Mouse (Mus musculus) myocyte (in vitro differentiated cells): ENCODE results near the gene Vps52. TPM values are rescaled to one million over a fixed set of nuclear protein-coding genes. Genes with fewer than 3 reads are reported as not detected.

Source experiments
- H3K27me3 ChIP-seq: one replicate; pipeline ENCODE4 v1.6.1; 2011; ENCODE audit not compliant: control insufficient read depth, insufficient read depth, insufficient read length
- H3K36me3 ChIP-seq: one replicate; pipeline ENCODE4 v1.6.1; 2011; ENCODE audit not compliant: control insufficient read depth, insufficient read depth
- H3K4me2 ChIP-seq: one replicate; pipeline ENCODE4 v1.6.1; 2011; ENCODE audit warnings: low read depth, control low read depth
- H3K4me3 ChIP-seq: one replicate; pipeline ENCODE4 v1.5.1; 2011; ENCODE audit warnings: mild to moderate bottlenecking, control low read depth, moderate library complexity
- H3K79me2 ChIP-seq: one replicate; pipeline ENCODE4 v1.6.1; 2011; ENCODE audit not compliant: control insufficient read depth, insufficient read depth
- H3ac ChIP-seq: one replicate; pipeline ENCODE4 v1.6.1; 2011; ENCODE audit not compliant: control insufficient read depth, insufficient read length
- CEBPB ChIP-seq: IDR thresholded peaks from 2 replicates; pipeline ENCODE4 v1.6.1; 2011; ENCODE audit warnings: mild to moderate bottlenecking, moderate library complexity; ENCODE audit not compliant: poor library complexity, insufficient read depth, severe bottlenecking
- E2F4 ChIP-seq: IDR thresholded peaks from one replicate; pipeline ENCODE4 v1.6.1; 2011; ENCODE audit warnings: mild to moderate bottlenecking, control low read depth, moderate library complexity; ENCODE audit not compliant: insufficient read depth
- MAX ChIP-seq: IDR thresholded peaks from one replicate; pipeline ENCODE4 v1.6.1; 2011; ENCODE audit warnings: low read depth, mild to moderate bottlenecking, control low read depth
- MYOD1 ChIP-seq, 3 experiments: IDR thresholded peaks; one replicate each; pipeline ENCODE4 v1.6.1; 2011; ENCODE audit warnings: control low read depth in 2 of 3, low read depth in 2 of 3, mild to moderate bottlenecking in 2 of 3, moderate library complexity in 1 of 3; ENCODE audit not compliant: insufficient read length in 2 of 3, control insufficient read depth in 1 of 3
- MYOG ChIP-seq, 3 experiments: IDR thresholded peaks; one replicate each; pipeline ENCODE4 v1.6.1; 2011; ENCODE audit warnings: control low read depth in 2 of 3, low read depth in 2 of 3, mild to moderate bottlenecking in 2 of 3; ENCODE audit not compliant: insufficient read length in 2 of 3, control insufficient read depth in 1 of 3, insufficient read depth in 1 of 3
- POLR2A ChIP-seq: IDR thresholded peaks from one replicate; pipeline ENCODE4 v1.6.1; 2011; ENCODE audit warnings: low read depth, mild to moderate bottlenecking, control low read depth, moderate library complexity; ENCODE audit not compliant: insufficient read length
- POLR2AphosphoS2 ChIP-seq: IDR thresholded peaks from one replicate; pipeline ENCODE4 v1.6.1; 2011; ENCODE audit warnings: low read depth, control low read depth; ENCODE audit not compliant: insufficient read length
- REST ChIP-seq: IDR thresholded peaks from one replicate; pipeline ENCODE4 v1.6.1; 2011; ENCODE audit warnings: mild to moderate bottlenecking, control low read depth, moderate library complexity; ENCODE audit not compliant: insufficient read depth, insufficient read length
- SRF ChIP-seq: IDR thresholded peaks from one replicate; pipeline ENCODE4 v1.6.1; 2011; ENCODE audit warnings: low read depth; ENCODE audit not compliant: control insufficient read depth, insufficient read length
- TCF12 ChIP-seq: IDR thresholded peaks from one replicate; pipeline ENCODE4 v1.6.1; 2011; ENCODE audit warnings: mild to moderate bottlenecking, control low read depth; ENCODE audit not compliant: poor library complexity, insufficient read depth, severe bottlenecking
- TCF3 ChIP-seq: IDR thresholded peaks from one replicate; pipeline ENCODE4 v1.6.1; 2011; ENCODE audit warnings: low read depth, control low read depth; ENCODE audit not compliant: insufficient read length
- USF1 ChIP-seq: IDR thresholded peaks from one replicate; pipeline ENCODE4 v1.6.1; 2011; ENCODE audit warnings: low read depth, mild to moderate bottlenecking, control low read depth, moderate library complexity
- polyA plus RNA-seq: library from polyadenylated mRNA; unstranded; fragments of >200 nt; fragmentation: generic; extraction: Trizol; gene quantifications from one replicate; pipeline ENCODE4 v1.2.1, GENCODE M21; 2012; ENCODE audit warnings: missing spikeins

Vps52 gene
- polyA plus RNA-seq, 1 experiment = 29.9 TPM

DNA sequence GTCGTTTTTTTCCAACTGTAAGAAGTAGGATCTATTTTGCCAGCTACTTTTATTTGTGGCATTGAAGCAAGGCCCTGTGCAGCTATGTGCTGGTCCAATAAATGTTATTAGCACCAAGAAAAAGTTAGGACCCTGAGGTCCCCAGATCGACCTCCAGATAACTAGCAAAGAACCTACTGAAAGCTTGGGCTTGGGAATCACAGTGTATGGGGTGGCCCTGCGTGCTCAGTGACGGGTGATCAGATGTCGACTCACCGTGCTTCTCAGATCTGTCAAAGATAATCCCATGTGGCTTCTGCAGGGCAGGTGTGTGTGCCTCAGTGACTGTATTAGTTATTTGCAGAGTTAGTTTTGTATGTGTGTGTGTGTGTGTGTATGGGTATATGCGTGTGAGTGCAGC is 34.3 kb upstream of the Vps52 start:
- H3K4me2 ChIP-seq = peak overlapping the region; percentile 90
- peak overlapping the region; percentile 66 for H3K4me3 ChIP-seq
- H3K79me2 ChIP-seq = peaks cover 4% of the 10 kb centered on the region

DNA sequence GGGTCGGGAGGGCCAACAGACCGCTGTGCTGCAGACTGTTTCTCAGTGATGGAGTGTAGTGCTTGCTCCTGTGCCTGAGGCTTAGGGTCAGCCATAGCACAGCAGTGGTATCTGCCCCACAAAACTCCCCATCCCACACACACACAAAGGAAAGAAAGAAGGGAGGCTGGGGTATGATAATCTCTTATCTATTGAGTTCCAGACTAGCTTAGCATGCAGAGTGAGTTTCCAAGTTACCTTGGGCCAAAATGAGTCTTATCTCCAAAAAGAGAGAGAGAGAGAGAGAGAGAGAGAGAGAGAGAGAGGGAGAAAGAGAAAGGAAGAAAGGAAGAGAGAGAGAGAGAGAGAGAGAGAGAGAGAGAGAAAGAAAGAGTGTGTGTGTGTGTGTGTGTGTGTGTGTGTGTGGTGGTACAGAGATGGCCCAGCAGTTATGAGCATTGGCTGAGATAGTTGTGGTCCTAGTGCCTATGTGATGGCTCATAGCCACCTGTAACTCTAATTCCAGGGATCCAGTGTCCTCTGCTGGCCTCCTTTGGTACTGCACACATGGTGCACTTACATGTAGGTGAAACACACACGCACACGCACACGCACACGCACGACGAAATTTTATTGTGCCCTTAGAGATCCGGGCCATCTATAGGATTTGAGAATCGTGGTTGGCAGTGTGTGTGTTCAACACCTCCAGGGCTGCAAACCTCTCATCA is 30.9 kb upstream of the Vps52 start:
- peaks cover 16% of the 10 kb centered on the region for H3K79me2 ChIP-seq
- H3K36me3 ChIP-seq = peaks cover 4% of the 10 kb centered on the region
- TF ChIP-seq POLR2AphosphoS2 (no peak), MYOG (IDR thresholded peaks at IDR 0.05; ENCODE audit: control insufficient read depth in 1 of 3, insufficient read depth in 1 of 3, insufficient read length in 2 of 3, low read depth in 2 of 3) (no peak), SRF (no peak), TCF3 (no peak), USF1 (no peak), TCF12 (no peak), CEBPB (no peak), POLR2A (no peak), E2F4 (no peak)

More for the DNA sequence above, 34.3 kb upstream of the Vps52 start:
- H3K36me3 ChIP-seq = peaks cover 4% of the 10 kb centered on the region
- no peak overlapping the region for H3ac ChIP-seq
- no peaks in the 10 kb centered on the region for H3K27me3 ChIP-seq
- TF ChIP-seq CEBPB (no peak), POLR2A (no peak), MYOD1 (IDR thresholded peaks at IDR 0.05; ENCODE audit: control insufficient read depth in 1 of 3, insufficient read length in 2 of 3, low read depth in 2 of 3) (no peak), MAX (no peak), TCF3 (no peak), MYOG (IDR thresholded peaks at IDR 0.05; ENCODE audit: control insufficient read depth in 1 of 3, insufficient read depth in 1 of 3, insufficient read length in 2 of 3, low read depth in 2 of 3) (no peak), USF1 (no peak), E2F4 (no peak), TCF12 (no peak), POLR2AphosphoS2 (no peak), SRF (no peak), REST (no peak)

DNA sequence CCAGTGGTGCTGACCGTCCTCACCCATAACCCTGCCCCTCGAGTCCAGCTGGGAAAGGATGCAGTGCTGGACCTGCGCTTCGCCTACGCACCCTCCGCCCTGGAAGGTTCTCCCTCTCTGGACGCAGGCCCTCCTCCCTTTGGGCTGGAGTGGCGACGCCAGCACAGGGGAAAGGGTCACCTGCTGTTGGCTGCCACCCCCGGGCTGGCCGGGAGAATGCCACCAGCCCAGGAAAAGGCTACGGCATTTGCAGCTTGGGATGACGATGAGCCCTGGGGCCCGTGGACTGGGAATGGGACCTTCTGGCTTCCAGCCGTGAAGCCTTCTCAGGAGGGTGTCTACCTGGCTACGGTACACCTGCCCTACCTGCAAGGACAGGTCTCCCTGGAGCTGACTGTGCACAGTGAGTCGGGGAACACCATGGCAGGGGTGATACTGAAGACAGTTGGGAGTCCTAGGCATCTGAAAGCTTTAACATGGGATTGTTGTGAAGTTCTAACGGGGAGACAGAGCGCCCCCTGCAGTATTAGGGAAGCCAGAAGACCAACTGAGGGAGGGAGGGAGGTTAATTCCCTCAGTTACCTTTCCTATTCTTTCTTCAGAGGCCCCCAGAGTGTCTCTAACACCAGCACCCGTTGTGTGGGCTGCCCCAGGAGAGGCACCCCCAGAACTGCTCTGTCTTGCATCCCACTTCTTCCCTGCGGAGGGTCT is 30.1 kb upstream of the Vps52 start:
- Histone ChIP-seq H3K36me3 (peaks cover 4% of the 10 kb centered on the region), H3K79me2 (peaks cover 16% of the 10 kb centered on the region), H3K4me2 (no peak overlapping the region), H3K27me3 (no peaks in the 10 kb centered on the region), H3ac (no peak overlapping the region), H3K4me3 (no peak overlapping the region)
- TF ChIP-seq TCF3 = no peak
- peak; percentile 3 for TF ChIP-seq POLR2AphosphoS2
- TF ChIP-seq REST = no peak
- TF ChIP-seq POLR2A = no peak
- TF ChIP-seq USF1 = no peak

More for the DNA sequence above, 30.9 kb upstream of the Vps52 start:
- Histone ChIP-seq H3K4me3 (no peak overlapping the region), H3ac (no peak overlapping the region), H3K27me3 (no peaks in the 10 kb centered on the region), H3K4me2 (no peak overlapping the region)

DNA sequence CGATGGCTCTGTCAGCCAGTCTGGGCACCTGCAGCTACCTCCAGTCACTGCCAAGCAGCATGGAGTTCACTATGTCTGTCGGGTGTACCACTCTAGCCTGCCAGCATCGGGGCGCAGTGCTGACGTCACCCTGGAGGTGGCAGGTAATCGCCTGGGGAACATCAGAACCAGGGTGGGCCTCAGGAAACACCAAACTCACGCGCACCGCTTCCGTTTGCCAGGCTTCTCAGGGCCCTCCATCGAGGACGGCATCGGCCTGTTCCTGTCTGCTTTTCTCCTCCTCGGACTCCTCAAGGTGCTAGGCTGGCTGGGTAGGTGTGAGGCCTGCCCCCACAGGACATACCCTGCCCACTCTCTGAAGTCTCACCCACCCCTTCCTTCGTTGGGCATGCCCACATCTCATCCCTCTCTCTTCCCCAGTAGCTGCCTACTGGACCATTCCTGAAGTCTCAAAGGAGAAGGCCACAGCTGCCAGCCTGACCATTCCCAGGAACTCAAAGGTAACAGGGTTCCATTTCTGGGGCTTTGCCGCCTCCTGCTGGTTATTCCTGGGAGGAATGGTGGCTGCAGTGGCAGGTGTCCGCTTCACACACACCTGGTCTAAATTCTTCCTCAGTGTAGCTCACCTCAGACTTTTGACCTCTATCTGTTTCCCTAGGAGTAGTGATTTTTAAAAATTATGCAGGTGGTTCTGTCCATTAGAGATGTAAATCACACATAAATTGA is 29.2 kb upstream of the Vps52 start:
- H3ac ChIP-seq = no peak overlapping the region
- TF ChIP-seq SRF (no peak), USF1 (no peak), MYOD1 (IDR thresholded peaks at IDR 0.05; ENCODE audit: control insufficient read depth in 1 of 3, insufficient read length in 2 of 3, low read depth in 2 of 3) (no peak), TCF12 (no peak), CEBPB (no peak), POLR2AphosphoS2 (no peak), MAX (no peak), E2F4 (no peak), POLR2A (no peak), TCF3 (no peak)
- no peaks in the 10 kb centered on the region for H3K27me3 ChIP-seq
- H3K36me3 ChIP-seq = peaks cover 4% of the 10 kb centered on the region
- peaks cover 16% of the 10 kb centered on the region for H3K79me2 ChIP-seq
- H3K4me3 ChIP-seq = no peak overlapping the region
- H3K4me2 ChIP-seq = no peak overlapping the region
